Mouse (Mus musculus): ENCODE measurements around the gene Surf2. TPM values are rescaled to one million over a fixed set of nuclear protein-coding genes. Genes with fewer than 3 reads are reported as not detected.

Gene Surf2
- polyA plus RNA-seq, 1 experiment from 2014 or later = 52.0 TPM

DNA sequence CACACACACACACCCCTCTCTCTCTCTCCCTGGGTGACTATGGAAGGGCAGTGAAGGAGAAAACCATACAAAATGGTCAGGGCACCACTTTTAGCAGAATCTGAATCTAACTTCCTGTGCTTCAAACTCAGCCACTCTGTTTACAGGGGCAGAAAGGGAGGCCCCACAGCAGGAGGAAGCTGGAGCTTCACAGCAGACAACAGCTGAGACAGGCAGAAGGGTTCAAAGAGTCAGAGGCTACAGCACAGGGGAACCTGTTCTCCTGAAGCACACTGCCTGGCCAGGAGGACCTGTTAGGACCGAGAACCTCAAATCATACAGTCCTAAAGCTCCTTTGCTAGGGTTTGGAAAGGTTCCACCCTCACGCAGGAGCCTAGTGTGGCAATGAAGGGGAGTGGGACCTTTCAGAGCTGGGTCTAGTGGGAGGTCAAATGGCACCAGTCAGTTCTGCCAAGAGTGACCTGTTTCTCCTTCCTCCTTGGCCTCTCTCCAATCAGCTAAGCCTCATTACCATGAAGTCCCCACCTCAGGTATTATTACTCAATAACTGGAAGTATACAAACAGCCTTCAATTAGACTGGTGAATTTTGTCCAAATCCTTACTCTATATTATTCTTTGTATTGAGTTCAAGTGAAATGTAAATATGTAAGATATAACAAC, 38.7 kb downstream of the Surf2 start:
- POLR2A ChIA-PET = no interaction called here
- in situ Hi-C loops (cut with MboI; ENCODE audit: low pct_unique_long_range_greater_than_20kb) = no loop called here
- ATAC-seq (no peak), DNase-seq (ENCODE audit: low read depth, low spot score) (no peak)
- no peaks in the 10 kb centered on the region for H3K27me3 ChIP-seq
- no peak for TF ChIP-seq CTCF (IDR thresholded peaks at IDR 0.05)
- CTCF ChIA-PET = no interaction called here

DNA sequence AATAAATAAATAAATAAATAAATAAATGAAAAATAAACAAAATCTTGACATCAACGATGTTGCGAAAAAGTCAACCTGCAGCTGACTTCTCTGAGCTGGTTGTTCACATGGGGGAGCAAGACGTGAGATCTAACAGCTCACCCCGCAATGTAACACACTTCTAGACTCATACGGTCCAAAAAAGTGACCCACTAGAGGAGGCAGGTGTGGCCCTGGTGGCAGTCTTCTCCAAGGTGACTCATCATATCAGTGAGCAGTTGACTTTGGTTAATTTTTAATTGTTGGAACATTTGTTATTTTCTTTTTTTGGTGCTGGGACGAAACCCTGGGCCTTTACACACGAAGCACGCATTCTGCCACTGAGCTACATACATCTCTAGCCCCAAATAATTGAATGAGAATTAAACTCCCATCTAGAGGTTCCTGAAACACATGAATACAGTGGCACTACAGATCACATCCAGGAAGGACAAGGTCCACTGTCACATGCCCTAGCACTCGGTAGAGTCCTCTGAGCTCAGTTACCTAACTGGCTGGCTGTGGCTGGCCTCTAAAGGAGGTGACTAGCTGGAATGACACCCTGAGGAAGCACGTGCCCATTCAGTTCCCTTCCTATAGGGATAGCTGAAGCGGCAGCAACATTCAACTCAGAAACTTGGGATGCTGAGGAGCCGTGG, 40.8 kb downstream of the Surf2 start:
- ChIA-PET POLR2A (interaction anchor here (0.8 kb wide), 1 partner anchor 17 kb away, joined by 3 read pairs; the partner anchor contains the start of gene Adamts13), CTCF (interaction anchor here (1.0 to 1.8 kb wide), 4 partner anchors 8 to 280 kb away, joined by 3 to 6 read pairs (median 4); no protein-coding TSS in a partner anchor)
- H3K27me3 ChIP-seq = no peaks in the 10 kb centered on the region
- TF ChIP-seq CTCF (IDR thresholded peaks at IDR 0.05) = no peak
- no peak for ATAC-seq
- in situ Hi-C loops (cut with MboI; ENCODE audit: low pct_unique_long_range_greater_than_20kb) = no loop called here
- no peak for DNase-seq (ENCODE audit: low read depth, low spot score)

DNA sequence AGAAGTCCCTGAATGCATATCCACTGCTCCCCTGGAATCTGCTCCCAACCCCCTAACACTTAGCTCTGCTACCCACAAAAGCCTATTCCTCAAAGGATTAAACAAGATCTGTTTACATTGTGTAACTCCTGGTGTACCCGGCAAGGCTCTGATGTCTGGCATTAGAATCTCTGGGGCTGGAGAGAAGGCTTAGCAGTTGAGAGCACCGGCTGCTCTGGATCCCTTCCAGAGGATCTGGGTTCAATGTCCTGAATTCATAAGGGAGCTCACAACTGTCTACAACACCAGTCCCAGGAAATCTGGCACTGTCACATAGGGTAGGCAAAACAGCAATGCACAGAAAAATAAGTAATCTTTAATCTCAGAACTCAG, 41.3 kb downstream of the Surf2 start:
- ChIA-PET POLR2A (interaction anchor here (0.8 to 2.0 kb wide), 2 partner anchors 9 to 16 kb away, joined by 3 to 4 read pairs; partner anchors contain the start of gene Adamts13), CTCF (interaction anchor here (1.0 to 1.8 kb wide), 5 partner anchors 9 to 279 kb away, joined by 3 to 6 read pairs (median 4); no protein-coding TSS in a partner anchor)
- ATAC-seq (no peak), DNase-seq (ENCODE audit: low read depth, low spot score) (no peak)
- H3K27me3 ChIP-seq = no peaks in the 10 kb centered on the region
- no peak for TF ChIP-seq CTCF (IDR thresholded peaks at IDR 0.05)
- in situ Hi-C loops (cut with MboI; ENCODE audit: low pct_unique_long_range_greater_than_20kb) = no loop called here

- no peaks in the 10 kb centered on the region for H3K27me3 ChIP-seq
- POLR2A ChIA-PET = no interaction called here
- ATAC-seq = no peak
- CTCF ChIA-PET = no interaction called here
- in situ Hi-C loops (cut with MboI; ENCODE audit: low pct_unique_long_range_greater_than_20kb) = no loop called here
- TF ChIP-seq CTCF (IDR thresholded peaks at IDR 0.05) = peak; percentile 72
- no peak for DNase-seq (ENCODE audit: low read depth, low spot score)
Observed at GRCm38 (mm10) chr2:26960756-26961155, 44.6 kb downstream of the Surf2 start.

DNA sequence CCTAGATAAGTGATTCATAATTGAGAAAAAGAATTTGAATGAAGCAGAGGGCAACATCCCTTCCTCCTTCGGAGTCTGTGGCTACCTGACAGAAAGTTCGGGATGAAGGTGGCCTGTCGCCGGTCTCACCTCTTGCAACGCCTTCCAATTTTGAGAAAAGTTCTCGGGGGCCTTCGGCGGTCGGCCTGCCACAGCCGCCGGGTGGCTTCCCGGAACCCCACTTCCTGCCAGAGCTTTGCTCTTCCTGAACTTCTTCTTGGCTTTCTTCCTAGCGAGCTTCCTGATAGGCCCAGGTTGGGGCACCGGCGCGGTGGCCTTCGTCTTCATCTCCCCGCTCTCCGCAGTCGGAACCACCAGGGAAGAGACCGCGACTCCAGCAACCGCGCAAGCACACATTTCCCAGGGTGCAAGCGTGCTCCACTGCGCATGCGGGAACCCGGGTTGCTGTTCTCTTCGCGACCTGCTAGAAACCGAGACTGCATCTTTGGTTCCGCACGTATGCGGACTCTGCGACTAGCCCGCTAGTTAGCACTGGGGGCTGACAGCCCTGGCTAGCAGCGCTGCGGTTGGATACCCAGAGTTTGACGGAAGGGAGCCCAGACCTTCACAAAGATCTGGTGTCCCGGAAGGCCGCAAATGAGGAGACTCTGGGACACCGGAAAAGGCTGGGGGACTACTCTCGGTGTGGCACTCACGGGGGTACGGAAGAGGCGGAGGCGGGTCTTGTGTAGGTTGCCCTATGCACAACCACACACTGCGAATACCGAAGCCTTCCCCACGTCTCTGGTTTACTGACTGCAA, 48.0 kb downstream of the Surf2 start, which contains the start of gene Rexo4:
Gene Rexo4, minus strand, starts transcription at position 464 of the 801 bp plus-strand sequence.
- DNase-seq (ENCODE audit: low read depth, low spot score) (peak; percentile 85), ATAC-seq (peak; percentile 62)
- POLR2A ChIA-PET = interaction anchor here (0.9 to 1.3 kb wide), 2 partner anchors 12 to 32 kb away, joined by 3 to 4 read pairs; no protein-coding TSS in a partner anchor
- H3K27me3 ChIP-seq = no peaks in the 10 kb centered on the region
- TF ChIP-seq CTCF (IDR thresholded peaks at IDR 0.05) = no peak
- CTCF ChIA-PET = no interaction called here
- in situ Hi-C loops (cut with MboI; ENCODE audit: low pct_unique_long_range_greater_than_20kb) = no loop called here

- DNase-seq (ENCODE audit: low read depth, low spot score) = no peak
- in situ Hi-C loops (cut with MboI; ENCODE audit: low pct_unique_long_range_greater_than_20kb) = no loop called here
- peaks cover under 1% of the 10 kb centered on the region for H3K27me3 ChIP-seq
- ChIA-PET CTCF (no interaction called here), POLR2A (no interaction called here)
- no peak for TF ChIP-seq CTCF (IDR thresholded peaks at IDR 0.05)
- ATAC-seq = no peak
Observed at GRCm38 (mm10) chr2:26964724-26965370, 48.7 kb downstream of the Surf2 start.

DNA sequence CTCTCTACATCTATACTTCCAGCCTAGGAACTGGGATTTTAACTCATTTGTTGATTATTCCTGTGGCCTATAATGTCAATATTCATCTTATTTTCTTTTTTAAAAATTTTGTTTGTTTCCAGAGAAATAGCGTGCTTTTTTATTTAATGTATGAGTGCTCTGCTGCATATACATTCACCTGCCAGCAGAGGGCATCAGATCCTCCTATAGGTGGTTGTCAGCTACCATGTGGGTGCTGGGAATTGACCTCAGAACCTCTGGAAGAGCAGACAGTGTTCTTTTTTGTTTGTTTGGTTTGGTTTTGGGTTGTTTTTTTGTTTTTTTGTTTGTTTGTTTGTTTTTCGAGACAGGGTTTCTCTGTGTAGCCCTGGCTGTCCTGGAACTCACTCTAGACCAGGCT, 51.1 kb downstream of the Surf2 start:
- ATAC-seq = no peak
- peaks cover 18% of the 10 kb centered on the region for H3K27me3 ChIP-seq
- ChIA-PET CTCF (no interaction called here), POLR2A (no interaction called here)
- DNase-seq (ENCODE audit: low read depth, low spot score) = no peak
- TF ChIP-seq CTCF (IDR thresholded peaks at IDR 0.05) = no peak
- in situ Hi-C loops (cut with MboI; ENCODE audit: low pct_unique_long_range_greater_than_20kb) = no loop called here

Other genes starting within 250 kb of the Surf2 start
- not detected for gene Lcn4, start 245.1 kb upstream of the Surf2 start, polyA plus RNA-seq (2021)
- not detected for gene Abo, start 51.4 kb upstream of the Surf2 start, polyA plus RNA-seq (2021)
- gene Surf6, start 13.5 kb upstream of the Surf2 start, polyA plus RNA-seq (2021) = 25.2 TPM
- gene Med22, start 5.7 kb upstream of the Surf2 start, polyA plus RNA-seq (2021) = 47.1 TPM
- 697 TPM for gene Rpl7a, start 5.6 kb upstream of the Surf2 start, polyA plus RNA-seq (2021)
- gene Surf1, start 163 bp downstream of the Surf2 start, polyA plus RNA-seq (2021) = 72.2 TPM
- 181 TPM for gene Surf4, start 17.6 kb downstream of the Surf2 start, polyA plus RNA-seq (2021)
- gene Stkld1, start 17.7 kb downstream of the Surf2 start, polyA plus RNA-seq (2021) = 0.06 TPM
- 51.8 TPM for gene Rexo4, start 48.0 kb downstream of the Surf2 start, polyA plus RNA-seq (2021)
- 0.04 TPM for gene Adamts13, start 57.0 kb downstream of the Surf2 start, polyA plus RNA-seq (2021)
- 47.6 TPM for gene Cacfd1, start 93.6 kb downstream of the Surf2 start, polyA plus RNA-seq (2021)
- 0.21 TPM for gene Slc2a6, start 111.6 kb downstream of the Surf2 start, polyA plus RNA-seq (2021)
- 0.22 TPM for gene Mymk, start 155.8 kb downstream of the Surf2 start, polyA plus RNA-seq (2021)
- 0.49 TPM for gene Adamtsl2, start 163.0 kb downstream of the Surf2 start, polyA plus RNA-seq (2021)
- gene Fam163b, start 226.1 kb downstream of the Surf2 start, polyA plus RNA-seq (2021) = not detected
- not detected for gene Dbh, start 248.9 kb downstream of the Surf2 start, polyA plus RNA-seq (2021)